In the genomic region with DNA sequence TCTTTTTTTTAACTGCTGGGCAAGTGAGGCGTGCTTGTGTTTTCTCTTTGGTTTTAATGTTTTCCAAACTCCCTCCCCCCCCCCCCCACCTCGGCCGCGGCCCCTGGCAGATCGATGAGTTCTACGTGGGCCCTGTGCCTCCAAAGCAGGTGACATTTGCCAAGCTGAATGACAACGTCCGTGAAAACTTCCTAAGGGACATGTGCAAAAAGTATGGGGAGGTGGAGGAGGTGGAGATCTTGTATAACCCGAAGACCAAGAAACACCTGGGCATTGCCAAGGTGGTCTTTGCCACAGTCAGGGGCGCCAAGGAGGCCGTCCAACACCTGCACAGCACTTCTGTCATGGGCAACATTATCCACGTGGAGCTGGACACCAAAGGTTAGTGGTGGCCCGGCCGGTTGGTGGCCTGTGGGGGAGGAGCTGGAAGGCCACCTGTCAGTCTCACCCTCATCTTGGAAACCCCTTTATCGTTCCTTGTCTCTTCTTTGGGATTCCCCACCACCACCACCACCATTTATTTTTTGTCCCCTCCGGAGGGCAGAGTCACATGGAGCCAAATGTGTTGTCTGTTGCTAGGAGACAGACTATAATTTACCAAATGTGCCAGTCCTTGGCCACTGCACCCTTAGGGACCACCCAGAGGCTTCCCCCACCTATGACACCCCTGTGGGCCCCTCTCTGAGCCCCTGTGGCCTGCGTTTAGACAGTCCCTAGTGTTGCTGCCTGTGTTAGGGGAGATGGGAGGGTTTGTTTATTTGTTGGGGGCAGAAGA, we compare ENCODE assay signal across 8 mouse cellular contexts. TPM values are rescaled to one million over a fixed set of nuclear protein-coding genes. Genes with fewer than 3 reads are reported as not detected.
DNase-seq lines count a peak whose midpoint lies in the region; ATAC-seq and TF ChIP-seq lines count a peak whose summit lies in the region.

No protein-coding gene starts in this region.

- no peak for ATAC-seq in embryonic facial prominence, embryonic 11.5 days (replicated peaks; ENCODE audit: insufficient number of reproducible peaks, low FRiP score, low TSS enrichment, low read depth)
- ATAC-seq in hindbrain, embryonic 13.5 days (ENCODE audit: low FRiP score), result no peak
- no peak for ATAC-seq in midbrain, embryonic 15.5 days (replicated peaks)
- no peak for ATAC-seq in granulocyte monocyte progenitor cell, adult 5-6 weeks (replicated peaks; ENCODE audit: poor library complexity, severe bottlenecking)

- H3K4me1 ChIP-seq in embryonic facial prominence, embryonic 11.5 days (ENCODE audit: control insufficient read depth, insufficient read depth, low read length), result peaks cover 4% of the 10 kb centered on the region
- peaks cover 60% of the 10 kb centered on the region for H3K4me1 ChIP-seq in hindbrain, embryonic 13.5 days (replicated peaks)
- H3K4me1 ChIP-seq in midbrain, embryonic 15.5 days, result peaks cover 49% of the 10 kb centered on the region

- H3K4me2 ChIP-seq in embryonic facial prominence, embryonic 11.5 days (ENCODE audit: low read depth, low read length), result peak overlapping the region; percentile 99
- H3K4me2 ChIP-seq in hindbrain, embryonic 13.5 days, result peak overlapping the region; percentile 100
- peak overlapping the region; percentile 99 for H3K4me2 ChIP-seq in midbrain, embryonic 15.5 days

- DNase-seq in layer of hippocampus, adult 2 months (ENCODE audit: low spot score in 2 of 2), result no peak
- DNase-seq in layer of hippocampus, postnatal 10 days (ENCODE audit: low spot score in 2 of 2), result no peak
- DNase-seq in embryonic facial prominence, embryonic 11.5 days (ENCODE audit: low spot score), result no peak
- no peak for DNase-seq in adipocyte (ENCODE audit: low spot score)
- no peak for DNase-seq in layer of hippocampus, adult 9-11 months

- TF ChIP-seq CTCF in layer of hippocampus, adult 2 months (conservative IDR thresholded peaks at IDR 0.05), result no peak

- H3K9me3 ChIP-seq in embryonic facial prominence, embryonic 11.5 days (replicated peaks; ENCODE audit: control insufficient read depth, low read length), result no peaks in the 10 kb centered on the region
- H3K9me3 ChIP-seq in hindbrain, embryonic 13.5 days, result no peaks in the 10 kb centered on the region
- no peaks in the 10 kb centered on the region for H3K9me3 ChIP-seq in midbrain, embryonic 15.5 days

- no peak overlapping the region for H3K27ac ChIP-seq in layer of hippocampus, adult 2 months
- no peak overlapping the region for H3K27ac ChIP-seq in embryonic facial prominence, embryonic 11.5 days (replicated peaks; ENCODE audit: low read depth, low read length)
- peak overlapping the region; percentile 100 for H3K27ac ChIP-seq in hindbrain, embryonic 13.5 days
- peak overlapping the region; percentile 100 for H3K27ac ChIP-seq in midbrain, embryonic 15.5 days

- no peaks in the 10 kb centered on the region for H3K27me3 ChIP-seq in embryonic facial prominence, embryonic 11.5 days (ENCODE audit: control insufficient read depth, insufficient read depth, low read length)
- no peaks in the 10 kb centered on the region for H3K27me3 ChIP-seq in hindbrain, embryonic 13.5 days
- no peaks in the 10 kb centered on the region for H3K27me3 ChIP-seq in midbrain, embryonic 15.5 days (replicated peaks)

- peak overlapping the region; percentile 76 for H3K4me3 ChIP-seq in layer of hippocampus, adult 2 months
- H3K4me3 ChIP-seq in embryonic facial prominence, embryonic 11.5 days (ENCODE audit: low read depth, low read length), result peak overlapping the region; percentile 98
- H3K4me3 ChIP-seq in hindbrain, embryonic 13.5 days, result peak overlapping the region; percentile 76
- H3K4me3 ChIP-seq in midbrain, embryonic 15.5 days, result peak overlapping the region; percentile 94

- peaks cover 10% of the 10 kb centered on the region; the same call in 1 of the 2 replicates for H3K36me3 ChIP-seq in embryonic facial prominence, embryonic 11.5 days (replicated peaks; ENCODE audit: control insufficient read depth, insufficient read depth, low read depth, low read length)
- H3K36me3 ChIP-seq in hindbrain, embryonic 13.5 days, result peaks cover 30% of the 10 kb centered on the region
- peaks cover 14% of the 10 kb centered on the region for H3K36me3 ChIP-seq in midbrain, embryonic 15.5 days (replicated peaks)

- 7% methylated on average over 17 of the region's 17 CpGs for WGBS in embryonic facial prominence, embryonic 11.5 days
- WGBS in hindbrain, embryonic 13.5 days, result 5% methylated on average over 17 of the region's 17 CpGs
- 1% methylated on average over 17 of the region's 17 CpGs for WGBS in midbrain, embryonic 15.5 days

- H3K9ac ChIP-seq in embryonic facial prominence, embryonic 11.5 days (replicated peaks; ENCODE audit: low read length), result peak overlapping the region; percentile 99
- peak overlapping the region; percentile 100 for H3K9ac ChIP-seq in hindbrain, embryonic 13.5 days
- H3K9ac ChIP-seq in midbrain, embryonic 15.5 days, result peak overlapping the region; percentile 99

RNA-seq across cellular contexts. Expression of a gene that starts 2.2 kb away (rescaled TPM):
- 10 to 100 TPM; 31.2 to 39.4 TPM for total RNA-seq in layer of hippocampus, adult 2 months (2021)
- 10 to 100 TPM; 31.7 to 35.0 TPM for total RNA-seq in layer of hippocampus, postnatal 10 days (2021)
- 9.6 and 9.8 TPM in 2 replicates for polyA plus RNA-seq in embryonic facial prominence, embryonic 11.5 days (2014; fragmentation: Nextera tagmentation; extraction: Ambion mirVana)
- 12.9 and 13.1 TPM in 2 replicates for polyA plus RNA-seq in hindbrain, embryonic 13.5 days (2015; fragmentation: Nextera tagmentation; extraction: Ambion mirVana)
- polyA plus RNA-seq in midbrain, embryonic 15.5 days (2015; fragmentation: Nextera tagmentation; extraction: Ambion mirVana), result 12.2 TPM in 2 replicates
- total RNA-seq in granulocyte monocyte progenitor cell, adult 5-6 weeks (2014; fragmentation: Nextera tagmentation), result 29.5 and 37.5 TPM in 2 replicates
- 1.2 TPM in 2 replicates for total RNA-seq in granulocyte monocyte progenitor cell, adult 5-6 weeks (2017)

RNA-seq across cellular contexts. Expression of a gene that starts 11.7 kb away (rescaled TPM):
- 10 to 100 TPM; 43.3 to 46.3 TPM for total RNA-seq in layer of hippocampus, adult 2 months (2021)
- total RNA-seq in layer of hippocampus, postnatal 10 days (2021), result 10 to 100 TPM; 40.9 to 46.6 TPM
- 1.6 and 2.0 TPM in 2 replicates for polyA plus RNA-seq in embryonic facial prominence, embryonic 11.5 days (2014; fragmentation: Nextera tagmentation; extraction: Ambion mirVana)
- 5.1 and 5.8 TPM in 2 replicates for polyA plus RNA-seq in hindbrain, embryonic 13.5 days (2015; fragmentation: Nextera tagmentation; extraction: Ambion mirVana)
- 12.2 and 13.4 TPM in 2 replicates for polyA plus RNA-seq in midbrain, embryonic 15.5 days (2015; fragmentation: Nextera tagmentation; extraction: Ambion mirVana)
- 1.5 TPM in 1 of 2 replicates, not detected in the other for total RNA-seq in granulocyte monocyte progenitor cell, adult 5-6 weeks (2014; fragmentation: Nextera tagmentation)
- 0.26 and 1.6 TPM in 2 replicates for total RNA-seq in granulocyte monocyte progenitor cell, adult 5-6 weeks (2017)

RNA-seq across cellular contexts. Expression of a gene that starts 25.1 kb away (rescaled TPM):
- 10 to 100 TPM; 27.8 to 30.4 TPM for total RNA-seq in layer of hippocampus, adult 2 months (2021)
- 10 to 100 TPM; 31.4 to 39.8 TPM for total RNA-seq in layer of hippocampus, postnatal 10 days (2021)
- polyA plus RNA-seq in embryonic facial prominence, embryonic 11.5 days (2014; fragmentation: Nextera tagmentation; extraction: Ambion mirVana), result 74.0 and 75.3 TPM in 2 replicates
- 76.0 and 79.3 TPM in 2 replicates for polyA plus RNA-seq in hindbrain, embryonic 13.5 days (2015; fragmentation: Nextera tagmentation; extraction: Ambion mirVana)
- 71.5 and 73.4 TPM in 2 replicates for polyA plus RNA-seq in midbrain, embryonic 15.5 days (2015; fragmentation: Nextera tagmentation; extraction: Ambion mirVana)
- total RNA-seq in granulocyte monocyte progenitor cell, adult 5-6 weeks (2014; fragmentation: Nextera tagmentation), result 26.5 and 45.9 TPM in 2 replicates
- 15.5 and 25.2 TPM in 2 replicates for total RNA-seq in granulocyte monocyte progenitor cell, adult 5-6 weeks (2017)

RNA-seq across cellular contexts. Expression of a gene that starts 38.4 kb away (rescaled TPM):
- total RNA-seq in layer of hippocampus, adult 2 months (2021), result not detected
- under 1 TPM in 1 of 2 experiments, not detected in 1; 0.55 TPM for total RNA-seq in layer of hippocampus, postnatal 10 days (2021)
- polyA plus RNA-seq in embryonic facial prominence, embryonic 11.5 days (2014; fragmentation: Nextera tagmentation; extraction: Ambion mirVana), result not detected in 2 replicates
- polyA plus RNA-seq in hindbrain, embryonic 13.5 days (2015; fragmentation: Nextera tagmentation; extraction: Ambion mirVana), result not detected in 2 replicates
- not detected in 2 replicates for polyA plus RNA-seq in midbrain, embryonic 15.5 days (2015; fragmentation: Nextera tagmentation; extraction: Ambion mirVana)
- total RNA-seq in granulocyte monocyte progenitor cell, adult 5-6 weeks (2014; fragmentation: Nextera tagmentation), result not detected in 2 replicates
- not detected in 2 replicates for total RNA-seq in granulocyte monocyte progenitor cell, adult 5-6 weeks (2017)

Comparison
In these comparisons a context has a peak if more than half of its experiments do, and no peak if none do; other contexts are left out.
1. H3K27ac ChIP-seq: peak in hindbrain, embryonic 13.5 days (single experiment) and midbrain, embryonic 15.5 days (single experiment); none in layer of hippocampus, adult 2 months (single experiment) and embryonic facial prominence, embryonic 11.5 days (single experiment).
2. RNA of a gene that starts 11.7 kb away (total RNA-seq): 40.9 to 46.6 TPM in layer of hippocampus, postnatal 10 days and 43.3 to 46.3 TPM in layer of hippocampus, adult 2 months; 0.26 to 1.6 TPM in granulocyte monocyte progenitor cell, adult 5-6 weeks; every median in the first group is over 10 times any median in the second.
3. Peak in every context shown above with its lines, with median percentiles within 50 percentile points of each other: H3K4me3 ChIP-seq, H3K4me2 ChIP-seq and H3K9ac ChIP-seq.